Mouse (Mus musculus): Measurements from ENCODE around the gene Ntsr1. TPM values are rescaled to one million over a fixed set of nuclear protein-coding genes. Genes with fewer than 3 reads are reported as not detected.

Gene Ntsr1
- total and polyA plus RNA-seq, 3 experiments: not detected

DNA sequence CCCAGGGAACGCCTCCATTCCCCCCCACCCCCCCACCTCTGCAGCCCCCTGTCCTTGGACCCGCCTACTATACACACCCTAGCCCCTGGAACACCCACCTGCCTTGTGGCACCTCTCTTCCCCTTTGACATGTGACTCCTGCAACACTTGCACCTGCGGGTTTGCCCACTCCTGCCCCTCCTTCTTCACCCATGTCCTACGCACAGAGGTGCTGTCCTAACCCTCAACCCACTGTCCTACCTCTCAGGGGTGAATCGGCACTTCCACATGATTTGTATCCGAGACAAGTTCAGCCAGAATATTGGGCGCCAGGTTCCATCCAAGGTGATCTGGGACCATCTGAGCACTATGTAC, 83.4 kb downstream of the Ntsr1 start:
- DNase-seq (ENCODE audit: low read depth, low spot score): peak; percentile 31
- H3K79me2 ChIP-seq (ENCODE audit: control insufficient read depth, insufficient read depth, low read length, poor library complexity): peaks cover 14% of the 10 kb centered on the region
- H3K4me1 ChIP-seq (ENCODE audit: control insufficient read depth in 1 of 2, insufficient read depth in 2 of 2, low read length in 2 of 2): peaks cover 5 to 22% of the 10 kb centered on the region in 2 experiments
- no peak overlapping the region for H3K27ac ChIP-seq (ENCODE audit: control insufficient read depth, low read depth, low read length)
- H3K36me3 ChIP-seq (ENCODE audit: control insufficient read depth in 1 of 2, insufficient read depth in 2 of 2, low read length in 2 of 2): peaks cover 0 to 20% of the 10 kb centered on the region in 2 experiments; a peak in 3 of 4 replicates
- H3K27me3 ChIP-seq (ENCODE audit: control insufficient read depth in 1 of 2, insufficient read depth in 2 of 2, low read length in 2 of 2): no peaks in the 10 kb centered on the region
- no peaks in the 10 kb centered on the region for H3K9me3 ChIP-seq (replicated peaks; ENCODE audit: insufficient read depth, low read length)
- TF ChIP-seq MAZ (IDR thresholded peaks at IDR 0.05; ENCODE audit: low read depth, low read length) (no peak), BHLHE40 (IDR thresholded peaks at IDR 0.05; ENCODE audit: borderline replicate concordance, low read depth, low read length) (no peak), ETS1 (IDR thresholded peaks at IDR 0.05; ENCODE audit: low read depth, low read length) (no peak), RCOR1 (IDR thresholded peaks at IDR 0.05; ENCODE audit: low read depth, low read length) (no peak), UBTF (IDR thresholded peaks at IDR 0.05; ENCODE audit: borderline replicate concordance, insufficient read depth, low read depth, low read length) (no peak), MAFK (IDR thresholded peaks at IDR 0.05; ENCODE audit: borderline replicate concordance, low read depth, low read length) (no peak), POLR2AphosphoS2 (IDR thresholded peaks at IDR 0.05; ENCODE audit: low read length) (no peak), NRF1 (IDR thresholded peaks at IDR 0.05; ENCODE audit: insufficient read depth, low read depth, low read length, poor library complexity, severe bottlenecking) (no peak), GABPA (IDR thresholded peaks at IDR 0.05; ENCODE audit: low read depth, low read length) (no peak), SIN3A (IDR thresholded peaks at IDR 0.05; ENCODE audit: low read length) (no peak), GATA1 (IDR thresholded peaks at IDR 0.05; ENCODE audit: low read depth, low read length) (no peak), USF1 (IDR thresholded peaks at IDR 0.05; ENCODE audit: low read depth, low read length) (peak; percentile 17; the same call in 1 of the 2 replicates), EP300 (IDR thresholded peaks at IDR 0.05; ENCODE audit: low read depth in 1 of 2, low read length in 2 of 2) (no peak), MXI1 (IDR thresholded peaks at IDR 0.05; ENCODE audit: low read depth, low read length) (no peak), E2F4 (IDR thresholded peaks at IDR 0.05; ENCODE audit: borderline replicate concordance, low read depth, low read length) (no peak), MAX (IDR thresholded peaks at IDR 0.05; ENCODE audit: low read length) (peak; percentile 17; the same call in 1 of the 2 replicates), NELFE (IDR thresholded peaks at IDR 0.05; ENCODE audit: low read depth, low read length) (no peak)
- H3K4me3 ChIP-seq (ENCODE audit: control insufficient read depth in 1 of 2, insufficient read depth in 1 of 2, low read depth in 2 of 2, low read length in 2 of 2): peak overlapping the region; percentile 63 to 84
- peak overlapping the region; percentile 96 for H3K9ac ChIP-seq (ENCODE audit: control insufficient read depth, low read depth, low read length, poor library complexity, severe bottlenecking)

DNA sequence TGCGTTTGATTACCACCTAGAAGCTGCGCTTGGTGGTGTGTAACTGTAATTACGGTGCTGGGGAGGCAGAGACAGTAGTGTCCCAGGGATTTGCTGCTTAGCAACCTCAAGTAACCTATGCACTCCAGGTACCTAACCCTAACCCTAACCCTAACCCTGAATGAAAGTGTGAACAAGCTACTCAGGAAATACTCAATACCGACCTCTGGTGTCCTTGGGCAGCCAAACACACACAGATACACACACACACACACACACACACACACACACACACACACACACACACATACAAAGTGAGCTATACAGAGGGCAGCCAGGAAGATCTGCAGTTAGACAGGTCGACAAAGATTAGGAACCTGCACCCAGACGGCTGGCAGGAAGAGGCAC, 89.0 kb downstream of the Ntsr1 start:
- peaks cover 20% of the 10 kb centered on the region for H3K79me2 ChIP-seq (ENCODE audit: control insufficient read depth, insufficient read depth, low read length, poor library complexity)
- H3K27me3 ChIP-seq (ENCODE audit: control insufficient read depth in 1 of 2, insufficient read depth in 2 of 2, low read length in 2 of 2): no peaks in the 10 kb centered on the region
- peak overlapping the region; percentile 33; the same call in 1 of the 2 replicates for H3K27ac ChIP-seq (ENCODE audit: control insufficient read depth, low read depth, low read length)
- TF ChIP-seq GABPA (IDR thresholded peaks at IDR 0.05; ENCODE audit: low read depth, low read length) (no peak), NELFE (IDR thresholded peaks at IDR 0.05; ENCODE audit: low read depth, low read length) (no peak), ETS1 (IDR thresholded peaks at IDR 0.05; ENCODE audit: low read depth, low read length) (no peak), CTCF (IDR thresholded peaks at IDR 0.05 in 2 of 3, conservative IDR thresholded peaks at IDR 0.05 in 1 of 3; ENCODE audit: control insufficient read depth in 1 of 3, insufficient read depth in 1 of 3, low read depth in 2 of 3, low read length in 3 of 3, poor library complexity in 1 of 3, severe bottlenecking in 1 of 3) (peak in 1 of 3 experiments; percentile 39; a peak in 2 of 6 replicates), RCOR1 (IDR thresholded peaks at IDR 0.05; ENCODE audit: low read depth, low read length) (no peak), ZMIZ1 (IDR thresholded peaks at IDR 0.05; ENCODE audit: low read depth, low read length) (no peak), MYB (IDR thresholded peaks at IDR 0.05; ENCODE audit: low read depth, low read length) (no peak), TAL1 (IDR thresholded peaks at IDR 0.05; ENCODE audit: low read length) (no peak)
- DNase-seq (ENCODE audit: low read depth, low spot score): no peak
- H3K9ac ChIP-seq (ENCODE audit: control insufficient read depth, low read depth, low read length, poor library complexity, severe bottlenecking): peak overlapping the region; percentile 98
- peaks cover 0 to 4% of the 10 kb centered on the region in 2 experiments; a peak in 2 of 4 replicates for H3K4me1 ChIP-seq (ENCODE audit: control insufficient read depth in 1 of 2, insufficient read depth in 2 of 2, low read length in 2 of 2)
- H3K9me3 ChIP-seq (replicated peaks; ENCODE audit: insufficient read depth, low read length): no peaks in the 10 kb centered on the region
- H3K36me3 ChIP-seq (ENCODE audit: control insufficient read depth in 1 of 2, insufficient read depth in 2 of 2, low read length in 2 of 2): peaks cover 0 to 2% of the 10 kb centered on the region in 2 experiments; a peak in 2 of 4 replicates
- H3K4me3 ChIP-seq (ENCODE audit: control insufficient read depth in 1 of 2, insufficient read depth in 1 of 2, low read depth in 2 of 2, low read length in 2 of 2): peak overlapping the region; percentile 100
